Mouse (Mus musculus): ENCODE results near the gene R3hdm2. TPM values are rescaled to one million over a fixed set of nuclear protein-coding genes. Genes with fewer than 3 reads are reported as not detected.
A peak's percentile ranks its signal among the peaks of the same experiment; 100 is the strongest.

The R3hdm2 gene
- polyA plus RNA-seq, 1 experiment from 2014 or later = 21.1 TPM

- H3K4me3 ChIP-seq (ENCODE audit: low read depth, low read length) = peak overlapping the region; percentile 66
- H3K4me1 ChIP-seq (ENCODE audit: insufficient read depth, low read depth, low read length) = no peaks in the 10 kb centered on the region
- no peaks in the 10 kb centered on the region for H3K27me3 ChIP-seq (replicated peaks; ENCODE audit: insufficient read depth, low read length)
- peak overlapping the region; percentile 90 for H3K9ac ChIP-seq (replicated peaks; ENCODE audit: low read depth)
- under 1% methylated on average over 13 of the region's 79 CpGs for WGBS
- H3K9me3 ChIP-seq (ENCODE audit: low read length) = no peaks in the 10 kb centered on the region
- DNase-seq (ENCODE audit: low spot score) (peak; percentile 78), ATAC-seq (peak; percentile 82)
- TF ChIP-seq EP300 (IDR thresholded peaks at IDR 0.05) (no peak), CTCF (IDR thresholded peaks at IDR 0.05) (peak; percentile 47)
- H3K4me2 ChIP-seq (replicated peaks; ENCODE audit: low read depth, low read length) = peak overlapping the region; percentile 72
- H3K36me3 ChIP-seq (ENCODE audit: insufficient read depth, low read length) = no peaks in the 10 kb centered on the region
- peak overlapping the region; percentile 97 for H3K27ac ChIP-seq (ENCODE audit: low read length)
These were observed 928 bp downstream of the R3hdm2 start for GRCm38 (mm10) chr10:127380767-127381742.

GRCm38 (mm10) chr10:127381743-127382134 is 1.6 kb downstream of the R3hdm2 start:
- WGBS = 54% methylated on average over 2 of the region's 2 CpGs
- Histone ChIP-seq H3K36me3 (ENCODE audit: insufficient read depth, low read length) (no peaks in the 10 kb centered on the region), H3K9ac (replicated peaks; ENCODE audit: low read depth) (no peak overlapping the region), H3K4me3 (ENCODE audit: low read depth, low read length) (peak overlapping the region; percentile 66; the same call in 1 of the 2 replicates), H3K4me1 (ENCODE audit: insufficient read depth, low read depth, low read length) (no peaks in the 10 kb centered on the region), H3K27ac (ENCODE audit: low read length) (peak overlapping the region; percentile 97), H3K9me3 (ENCODE audit: low read length) (no peaks in the 10 kb centered on the region), H3K4me2 (replicated peaks; ENCODE audit: low read depth, low read length) (peak overlapping the region; percentile 72), H3K27me3 (replicated peaks; ENCODE audit: insufficient read depth, low read length) (no peaks in the 10 kb centered on the region)
- TF ChIP-seq CTCF (IDR thresholded peaks at IDR 0.05) = no peak
- no peak for TF ChIP-seq EP300 (IDR thresholded peaks at IDR 0.05)
- ATAC-seq = no peak
- no peak for DNase-seq (ENCODE audit: low spot score)

- Histone ChIP-seq H3K36me3 (ENCODE audit: insufficient read depth, low read length) (no peaks in the 10 kb centered on the region), H3K27me3 (replicated peaks; ENCODE audit: insufficient read depth, low read length) (no peaks in the 10 kb centered on the region), H3K4me2 (replicated peaks; ENCODE audit: low read depth, low read length) (no peak overlapping the region), H3K4me1 (ENCODE audit: insufficient read depth, low read depth, low read length) (no peaks in the 10 kb centered on the region), H3K27ac (ENCODE audit: low read length) (no peak overlapping the region), H3K9me3 (ENCODE audit: low read length) (no peaks in the 10 kb centered on the region), H3K4me3 (ENCODE audit: low read depth, low read length) (no peak overlapping the region), H3K9ac (replicated peaks; ENCODE audit: low read depth) (no peak overlapping the region)
- TF ChIP-seq EP300 (IDR thresholded peaks at IDR 0.05) (no peak), CTCF (IDR thresholded peaks at IDR 0.05) (no peak)
- WGBS = 80% methylated on average over 6 of the region's 6 CpGs
- DNase-seq (ENCODE audit: low spot score) (no peak), ATAC-seq (no peak)
These were observed 11.6 kb downstream of the R3hdm2 start for GRCm38 (mm10) chr10:127391774-127392173.

GRCm38 (mm10) chr10:127404701-127405100 is 24.6 kb downstream of the R3hdm2 start:
- TF ChIP-seq CTCF (IDR thresholded peaks at IDR 0.05) = no peak
- TF ChIP-seq EP300 (IDR thresholded peaks at IDR 0.05) = no peak
- Histone ChIP-seq H3K4me3 (ENCODE audit: low read depth, low read length) (no peak overlapping the region), H3K27ac (ENCODE audit: low read length) (no peak overlapping the region), H3K4me2 (replicated peaks; ENCODE audit: low read depth, low read length) (no peak overlapping the region), H3K36me3 (ENCODE audit: insufficient read depth, low read length) (peaks cover 7% of the 10 kb centered on the region), H3K4me1 (ENCODE audit: insufficient read depth, low read depth, low read length) (no peaks in the 10 kb centered on the region), H3K9ac (replicated peaks; ENCODE audit: low read depth) (no peak overlapping the region), H3K27me3 (replicated peaks; ENCODE audit: insufficient read depth, low read length) (no peaks in the 10 kb centered on the region), H3K9me3 (ENCODE audit: low read length) (no peaks in the 10 kb centered on the region)
- 93% methylated on average over 3 of the region's 3 CpGs for WGBS
- ATAC-seq (no peak), DNase-seq (ENCODE audit: low spot score) (no peak)

- no peak for ATAC-seq
These were observed 27.3 kb downstream of the R3hdm2 start for GRCm38 (mm10) chr10:127407391-127407790.

GRCm38 (mm10) chr10:127412101-127412500 is 32.0 kb downstream of the R3hdm2 start:
- TF ChIP-seq EP300 (IDR thresholded peaks at IDR 0.05) (no peak), CTCF (IDR thresholded peaks at IDR 0.05) (no peak)
- no peak overlapping the region for H3K4me2 ChIP-seq (replicated peaks; ENCODE audit: low read depth, low read length)
- 40% methylated on average over 5 of the region's 5 CpGs for WGBS

More at GRCm38 (mm10) chr10:127407391-127407790, 27.3 kb downstream of the R3hdm2 start:
- TF ChIP-seq CTCF (IDR thresholded peaks at IDR 0.05) (no peak), EP300 (IDR thresholded peaks at IDR 0.05) (no peak)
- Histone ChIP-seq H3K4me1 (ENCODE audit: insufficient read depth, low read depth, low read length) (0 out of 2 replicates have a peak, but pooled peaks cover 4% of the 10 kb centered on the region), H3K36me3 (ENCODE audit: insufficient read depth, low read length) (no peaks in the 10 kb centered on the region), H3K9ac (replicated peaks; ENCODE audit: low read depth) (no peak overlapping the region), H3K4me3 (ENCODE audit: low read depth, low read length) (no peak overlapping the region), H3K27me3 (replicated peaks; ENCODE audit: insufficient read depth, low read length) (no peaks in the 10 kb centered on the region), H3K4me2 (replicated peaks; ENCODE audit: low read depth, low read length) (no peak overlapping the region), H3K9me3 (ENCODE audit: low read length) (no peaks in the 10 kb centered on the region), H3K27ac (ENCODE audit: low read length) (no peak overlapping the region)
- DNase-seq (ENCODE audit: low spot score) = no peak
- 52% methylated on average over 4 of the region's 4 CpGs for WGBS

More at GRCm38 (mm10) chr10:127412101-127412500, 32.0 kb downstream of the R3hdm2 start:
- no peak overlapping the region for H3K27ac ChIP-seq (ENCODE audit: low read length)
- DNase-seq (ENCODE audit: low spot score) = no peak
- H3K9ac ChIP-seq (replicated peaks; ENCODE audit: low read depth) = no peak overlapping the region
- H3K4me3 ChIP-seq (ENCODE audit: low read depth, low read length) = no peak overlapping the region
- H3K36me3 ChIP-seq (ENCODE audit: insufficient read depth, low read length) = no peaks in the 10 kb centered on the region
- H3K4me1 ChIP-seq (ENCODE audit: insufficient read depth, low read depth, low read length) = 0 out of 2 replicates have a peak, but pooled peaks cover 4% of the 10 kb centered on the region
- no peaks in the 10 kb centered on the region for H3K27me3 ChIP-seq (replicated peaks; ENCODE audit: insufficient read depth, low read length)
- no peak for ATAC-seq
- no peaks in the 10 kb centered on the region for H3K9me3 ChIP-seq (ENCODE audit: low read length)
